In the genomic region with DNA sequence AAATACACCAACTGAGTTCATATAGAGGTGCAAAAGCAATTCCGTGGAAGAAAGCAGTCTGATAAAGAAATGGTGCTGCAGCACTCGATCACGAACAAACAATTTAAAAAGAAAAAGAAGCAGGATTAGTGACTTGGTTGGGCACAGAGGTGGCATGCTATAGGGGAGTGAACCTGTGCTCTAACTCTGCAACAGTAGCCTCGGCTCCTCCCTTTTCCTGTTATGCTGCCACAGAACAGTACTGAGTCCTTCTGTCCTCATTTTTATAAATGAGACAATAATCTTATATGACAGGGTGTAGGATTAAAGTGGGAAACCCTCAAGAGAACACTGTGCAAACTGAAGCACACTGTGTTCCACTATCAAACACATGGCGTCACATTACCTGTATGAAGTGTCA, we compare ENCODE assay signal across 19 mouse cellular contexts. TPM values are rescaled to one million over a fixed set of nuclear protein-coding genes. Genes with fewer than 3 reads are reported as not detected.
A peak's percentile ranks its signal among the peaks of the same experiment; 100 is the strongest.
DNase-seq lines count a peak whose midpoint lies in the region; ATAC-seq and TF ChIP-seq lines count a peak whose summit lies in the region.
"Had no signal": no experiment of that assay in that cellular context is flagged by ENCODE, and none has a peak within 500 bp of the region (broad histone marks: within the 10 kb centered on the region; RNA-seq: fewer than 3 reads in every experiment).

No protein-coding gene starts in this region.

- ATAC-seq in CD4-positive, CD25-positive, alpha-beta regulatory T cell, adult 4 months: peak; percentile 59
- ATAC-seq in common myeloid progenitor, adult 5-6 weeks (replicated peaks; ENCODE audit: low read depth, poor library complexity, severe bottlenecking): 0 out of 2 replicates have a peak, but pooled peaks have one; percentile 16
- ATAC-seq in megakaryocyte-erythroid progenitor cell, adult 5-6 weeks (replicated peaks; ENCODE audit: low FRiP score, low TSS enrichment, poor library complexity, severe bottlenecking): 0 out of 2 replicates have a peak, but pooled peaks have one; percentile 33
- ATAC-seq: forebrain, embryonic 15.5 days; hindbrain, postnatal 0 days; intestine, postnatal 0 days had no signal

- H3K4me3 ChIP-seq in layer of hippocampus, adult 2 months: no peak overlapping the region
- H3K4me3 ChIP-seq: embryonic facial prominence, embryonic 15.5 days; forebrain, embryonic 15.5 days; heart, adult 2 months; heart, embryonic 15.5 days; hindbrain, embryonic 13.5 days had no signal

- peak; percentile 11 for DNase-seq in 416B (ENCODE audit: low read depth)
- DNase-seq in cerebellum, adult 8-10 months: no peak
- no peak for DNase-seq in layer of hippocampus, adult 2 months (ENCODE audit: low spot score in 2 of 2)
- DNase-seq: adrenal gland, adult 8-10 months; adrenal gland, postnatal 36 days; cerebellum, adult 9-10 months; cerebellum, postnatal 25 days; gastrocnemius, postnatal 36 days; heart, adult 2 months; heart, postnatal 14 days had no signal

- H3K27ac ChIP-seq in layer of hippocampus, adult 2 months: no peak overlapping the region
- H3K27ac ChIP-seq: embryonic facial prominence, embryonic 15.5 days; forebrain, embryonic 15.5 days; heart, adult 2 months; heart, embryonic 15.5 days; hindbrain, embryonic 13.5 days; hindbrain, postnatal 0 days had no signal

- no peak for TF ChIP-seq CTCF in layer of hippocampus, adult 2 months (conservative IDR thresholded peaks at IDR 0.05)

RNA-seq across cellular contexts. Expression of a gene that starts 46.3 kb away (rescaled TPM):
- 10 to 100 TPM; 38.9 to 42.0 TPM for polyA plus RNA-seq in CD4-positive, CD25-positive, alpha-beta regulatory T cell, adult 4 months (2017; shearing (Covaris generic))
- total RNA-seq in common myeloid progenitor, adult 5-6 weeks (2017): 6.5 and 8.4 TPM in 2 replicates
- 9.8 and 13.7 TPM in 2 replicates for total RNA-seq in megakaryocyte-erythroid progenitor cell, adult 5-6 weeks (2014; fragmentation: Nextera tagmentation)
- total RNA-seq in megakaryocyte-erythroid progenitor cell, adult 5-6 weeks (2017): 8.5 and 16.2 TPM in 2 replicates
- total RNA-seq in layer of hippocampus, adult 2 months (2021): 10 to 100 TPM; 13.7 to 16.7 TPM
